Mouse (Mus musculus) activated CD4-positive, CD25-positive, alpha-beta regulatory T cell, adult 4 months (primary cell): Measurements from ENCODE around the gene Bdh1. TPM values are rescaled to one million over a fixed set of nuclear protein-coding genes. Genes with fewer than 3 reads are reported as not detected.

Experiments
- ATAC-seq: one replicate; pipeline ENCODE4 v1.8.0; 2017
- polyA plus RNA-seq, 2 experiments: library from polyadenylated mRNA; unstranded; fragments of 100-300 nt; shearing (Covaris generic); gene quantifications; one replicate each; pipeline ENCODE4 v1.2.1; 2017

The Bdh1 gene
- polyA plus RNA-seq, 2 experiments from 2014 or later = 20.5 to 20.7 TPM

DNA sequence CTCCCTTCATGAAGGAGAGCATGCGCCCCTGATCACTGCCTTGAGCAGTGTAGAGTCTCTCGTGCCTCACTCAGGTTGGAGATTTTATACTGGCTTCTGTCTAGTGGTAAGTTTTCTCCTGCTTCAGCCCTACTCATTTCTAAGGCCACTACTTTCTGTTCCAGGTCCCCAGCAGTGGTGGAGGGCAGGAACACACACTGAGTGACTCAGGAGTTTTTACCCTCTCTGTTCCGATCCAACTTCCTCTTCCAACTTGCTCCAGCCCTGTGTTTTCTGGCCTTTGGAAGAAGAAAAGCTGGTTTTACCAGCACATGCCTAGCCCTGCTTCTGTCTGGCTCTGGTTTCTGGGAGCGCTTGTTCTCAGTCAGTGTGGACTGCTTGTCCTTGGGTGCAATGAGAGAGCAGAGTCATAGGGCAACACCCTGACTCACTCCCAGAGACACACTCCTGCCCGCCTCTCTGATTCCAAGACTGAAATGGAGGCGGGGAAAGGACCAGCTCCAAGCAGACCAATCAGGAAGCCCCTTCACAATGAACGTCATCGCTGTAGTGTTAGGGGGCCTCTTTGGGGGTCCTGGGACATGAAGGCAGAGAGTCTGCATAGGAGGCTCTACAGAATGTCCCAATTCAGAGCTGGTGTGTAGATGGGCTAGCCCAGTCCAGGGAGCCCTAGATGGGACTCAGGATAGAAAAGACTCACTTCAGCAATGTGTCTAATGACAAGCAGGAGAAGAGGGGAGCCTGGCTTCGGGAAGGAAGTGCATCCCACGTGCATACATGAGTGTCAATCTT lies 84.8 kb downstream of the Bdh1 start:
- no peak for ATAC-seq

DNA sequence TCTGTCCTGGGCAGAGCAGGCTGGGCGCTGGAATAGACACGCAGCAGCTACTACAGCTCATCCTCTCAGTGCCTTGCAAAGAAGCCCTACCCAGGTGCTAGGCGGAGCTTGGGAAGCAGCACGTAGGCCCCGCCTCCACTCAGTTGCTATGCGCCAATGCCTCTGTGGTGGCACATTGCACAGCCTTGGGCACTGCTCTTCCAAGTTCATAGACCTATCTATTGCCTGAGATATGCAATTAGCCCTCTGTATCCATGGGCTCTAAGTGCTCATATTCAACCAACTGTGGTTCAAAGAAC lies 85.3 kb downstream of the Bdh1 start:
- no peak for ATAC-seq

DNA sequence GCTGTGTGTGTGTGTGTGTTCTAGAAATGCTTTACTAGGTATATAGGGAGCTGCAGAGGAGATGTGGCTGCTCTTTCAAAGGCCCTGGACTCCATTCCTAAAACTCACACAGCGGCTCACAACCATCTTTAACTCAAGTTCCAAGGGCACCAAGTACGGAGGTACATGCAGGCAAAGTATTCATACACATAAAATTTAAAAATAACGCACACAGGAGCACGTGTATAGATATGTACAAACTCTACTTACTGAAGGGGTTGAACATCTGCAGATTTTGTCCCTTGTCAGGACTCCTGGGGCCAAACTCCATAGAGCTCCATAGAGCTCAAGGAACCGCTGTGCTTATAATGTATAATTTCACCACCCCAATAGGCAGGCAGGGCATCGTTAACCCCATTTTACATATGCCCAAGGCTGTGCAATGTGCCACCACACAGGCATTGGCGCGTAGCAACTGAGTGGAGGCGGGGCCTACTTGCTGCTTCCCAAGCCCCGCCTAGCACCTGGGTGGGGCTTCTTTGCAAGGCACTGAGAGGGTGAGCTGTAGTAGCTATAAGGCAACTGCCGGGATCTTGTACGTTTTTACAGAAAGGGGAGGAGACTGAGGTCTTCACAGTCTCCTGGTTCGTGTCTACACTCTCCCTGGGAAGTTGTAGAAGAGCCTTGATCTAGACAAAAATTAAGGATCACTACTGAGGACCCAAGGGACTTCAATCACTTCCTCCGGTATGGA lies 85.9 kb downstream of the Bdh1 start:
- ATAC-seq = no peak

Other genes starting within 250 kb of the Bdh1 start
- 10 to 100 TPM; 12.5 to 16.5 TPM for gene Acap2, start 221.0 kb upstream of the Bdh1 start, polyA plus RNA-seq
- gene Ppp1r2, start 147.0 kb upstream of the Bdh1 start, polyA plus RNA-seq = 10 to 100 TPM; 20.3 to 20.8 TPM
- gene Apod, start 107.5 kb upstream of the Bdh1 start, polyA plus RNA-seq = not detected
- gene Dlg1, start 241.2 kb downstream of the Bdh1 start, polyA plus RNA-seq = 10 to 100 TPM; 20.6 to 29.1 TPM